ENCODE assay signal across 23 mouse cellular contexts in genomic region chr11:98463911-98464310, GRCm38 (mm10). TPM values are rescaled to one million over a fixed set of nuclear protein-coding genes. Genes with fewer than 3 reads are reported as not detected.
DNase-seq lines count a peak whose midpoint lies in the region; ATAC-seq and TF ChIP-seq lines count a peak whose summit lies in the region.
"Had no signal": no experiment of that assay in that cellular context is flagged by ENCODE, and none has a peak within 500 bp of the region (broad histone marks: within the 10 kb centered on the region; RNA-seq: fewer than 3 reads in every experiment).

No protein-coding gene starts in this region.

- TF ChIP-seq POLR2A in thymus, adult 2 months (IDR thresholded peaks at IDR 0.05; ENCODE audit: control insufficient read depth, extremely low read depth, insufficient read depth, low read length, poor library complexity), result 0 out of 2 replicates have a peak, but pooled peaks have one; percentile 17

- ATAC-seq in neural tube, embryonic 15.5 days (ENCODE audit: low FRiP score), result no peak
- no peak for ATAC-seq in forebrain, postnatal 0 days

- no peaks in the 10 kb centered on the region for H3K27me3 ChIP-seq in thymus, adult 2 months (ENCODE audit: control insufficient read depth, insufficient read depth, low read length)
- peaks cover 37% of the 10 kb centered on the region for H3K27me3 ChIP-seq in neural tube, embryonic 15.5 days (replicated peaks)
- peaks cover 12% of the 10 kb centered on the region; the same call in 1 of the 2 replicates for H3K27me3 ChIP-seq in forebrain, postnatal 0 days (ENCODE audit: insufficient read depth, low read length)

- H3K9ac ChIP-seq in neural tube, embryonic 15.5 days (replicated peaks), result no peak overlapping the region
- H3K9ac ChIP-seq in forebrain, postnatal 0 days, result no peak overlapping the region
- H3K9ac ChIP-seq: forebrain, embryonic 12.5 days; heart, embryonic 13.5 days; hindbrain, embryonic 15.5 days; stomach, embryonic 15.5 days had no signal

- no peak overlapping the region for H3K4me2 ChIP-seq in neural tube, embryonic 15.5 days
- H3K4me2 ChIP-seq in forebrain, postnatal 0 days (ENCODE audit: low read depth), result no peak overlapping the region
- H3K4me2 ChIP-seq: forebrain, embryonic 12.5 days; heart, embryonic 13.5 days; hindbrain, embryonic 15.5 days; stomach, embryonic 15.5 days had no signal

- peaks cover 20% of the 10 kb centered on the region for H3K36me3 ChIP-seq in thymus, adult 2 months (ENCODE audit: control insufficient read depth, insufficient read depth, low read length)
- no peaks in the 10 kb centered on the region for H3K36me3 ChIP-seq in neural tube, embryonic 15.5 days
- no peaks in the 10 kb centered on the region for H3K36me3 ChIP-seq in forebrain, postnatal 0 days (ENCODE audit: insufficient read depth)
- H3K36me3 ChIP-seq: forebrain, embryonic 12.5 days; G1E; heart, embryonic 13.5 days; hindbrain, embryonic 15.5 days; limb, embryonic 10.5 days; stomach, embryonic 15.5 days had no signal

- H3K4me1 ChIP-seq in thymus, adult 2 months (replicated peaks; ENCODE audit: control insufficient read depth, insufficient read depth, low read length), result peaks cover 75% of the 10 kb centered on the region
- no peaks in the 10 kb centered on the region for H3K4me1 ChIP-seq in neural tube, embryonic 15.5 days
- H3K4me1 ChIP-seq in forebrain, postnatal 0 days (ENCODE audit: insufficient read depth), result no peaks in the 10 kb centered on the region
- H3K4me1 ChIP-seq: forebrain, embryonic 12.5 days; heart, embryonic 13.5 days; hindbrain, embryonic 15.5 days; stomach, embryonic 15.5 days had no signal

- peak; percentile 30 to 51 for DNase-seq in spleen, postnatal 36 days (ENCODE audit: low spot score in 2 of 2)
- DNase-seq in spleen, postnatal 10 days (ENCODE audit: low spot score in 2 of 2), result no peak
- peak; percentile 79 for DNase-seq in induced T-regulatory cell, adult 2 months (ENCODE audit: low read depth)
- DNase-seq in thymus, adult 2 months, result peak; percentile 61
- no peak for DNase-seq in adrenal gland, adult 18-20 months (ENCODE audit: low spot score in 2 of 2)
- DNase-seq in forebrain, postnatal 0 days, result no peak
- DNase-seq in kidney, postnatal 10 days, result no peak
- DNase-seq: cerebellum, adult 9-10 months; kidney, adult 2 months; kidney, postnatal 14 days; lung, adult 18-20 months; right cerebral cortex, postnatal 4 days had no signal

- no peaks in the 10 kb centered on the region for H3K9me3 ChIP-seq in neural tube, embryonic 15.5 days (replicated peaks)
- H3K9me3 ChIP-seq in forebrain, postnatal 0 days (ENCODE audit: low read length), result no peaks in the 10 kb centered on the region
- H3K9me3 ChIP-seq: forebrain, embryonic 12.5 days; G1E; heart, embryonic 13.5 days; hindbrain, embryonic 15.5 days; limb, embryonic 10.5 days; stomach, embryonic 15.5 days had no signal

- peak overlapping the region; percentile 80 for H3K27ac ChIP-seq in thymus, adult 2 months (ENCODE audit: control insufficient read depth, insufficient read depth, low read length)
- no peak overlapping the region for H3K27ac ChIP-seq in neural tube, embryonic 15.5 days (replicated peaks)
- no peak overlapping the region for H3K27ac ChIP-seq in forebrain, postnatal 0 days (ENCODE audit: low read depth, low read length)
- H3K27ac ChIP-seq: forebrain, embryonic 12.5 days; heart, embryonic 13.5 days; hindbrain, embryonic 15.5 days; limb, embryonic 10.5 days; stomach, embryonic 15.5 days had no signal

- WGBS in thymus, adult 2 months, result 17% methylated on average over 9 of the region's 9 CpGs
- 92% methylated on average over 9 of the region's 9 CpGs for WGBS in neural tube, embryonic 15.5 days
- 84% methylated on average over 9 of the region's 9 CpGs for WGBS in forebrain, postnatal 0 days

- no peak overlapping the region for H3K4me3 ChIP-seq in thymus, adult 2 months (ENCODE audit: control insufficient read depth, insufficient read depth, low read length)
- H3K4me3 ChIP-seq in neural tube, embryonic 15.5 days (replicated peaks), result no peak overlapping the region
- H3K4me3 ChIP-seq in forebrain, postnatal 0 days (ENCODE audit: low read depth, low read length), result no peak overlapping the region
- H3K4me3 ChIP-seq: forebrain, embryonic 12.5 days; heart, embryonic 13.5 days; hindbrain, embryonic 15.5 days; limb, embryonic 10.5 days; stomach, embryonic 15.5 days had no signal

- TF ChIP-seq CTCF in thymus, adult 2 months (IDR thresholded peaks at IDR 0.05; ENCODE audit: borderline replicate concordance, control insufficient read depth, extremely low read depth, insufficient read depth, low read length, poor library complexity), result 0 out of 2 replicates have a peak, but pooled peaks have one; percentile 3
- TF ChIP-seq CTCF in forebrain, postnatal 0 days (IDR thresholded peaks at IDR 0.05; ENCODE audit: low read depth), result no peak

RNA-seq across cellular contexts. Expression of gene Grb7, which starts 17.7 kb away (rescaled TPM):
- polyA plus RNA-seq in thymus, adult 2 months (2012; rRNA removed), result 6.7 and 6.8 TPM in 2 replicates
- total RNA-seq in adrenal gland, adult 18-20 months (2021), result under 1 TPM; 0.30 to 0.61 TPM
- polyA plus RNA-seq in neural tube, embryonic 15.5 days (2015; fragmentation: Nextera tagmentation; extraction: Ambion mirVana), result 1.1 and 8.3 TPM in 2 replicates
- total RNA-seq in forebrain, postnatal 0 days (2014; rRNA removed), result 1.2 and 2.1 TPM in 2 replicates
- 0.88 and 1.3 TPM in 2 replicates for polyA plus RNA-seq in forebrain, postnatal 0 days (2015; fragmentation: Nextera tagmentation; extraction: Ambion mirVana)
- total RNA-seq: common myeloid progenitor, adult 5-6 weeks; G1E; granulocyte monocyte progenitor cell, adult 5-6 weeks; heart, postnatal 25 days had no signal
- polyA plus RNA-seq: G1E had no signal

RNA-seq across cellular contexts. Expression of gene Mien1, which starts 25.1 kb away (rescaled TPM):
- 70.5 and 96.7 TPM in 2 replicates for polyA plus RNA-seq in thymus, adult 2 months (2012; rRNA removed)
- 10 to 100 TPM; 89.5 to 94.5 TPM for total RNA-seq in adrenal gland, adult 18-20 months (2021)
- 243 and 278 TPM in 2 replicates for polyA plus RNA-seq in neural tube, embryonic 15.5 days (2015; fragmentation: Nextera tagmentation; extraction: Ambion mirVana)
- total RNA-seq in forebrain, postnatal 0 days (2014; rRNA removed), result 73.1 and 105 TPM in 2 replicates
- 272 and 326 TPM in 2 replicates for polyA plus RNA-seq in forebrain, postnatal 0 days (2015; fragmentation: Nextera tagmentation; extraction: Ambion mirVana)

RNA-seq across cellular contexts. Expression of gene Erbb2, which starts 51.6 kb away (rescaled TPM):
- 6.0 and 6.6 TPM in 2 replicates for polyA plus RNA-seq in thymus, adult 2 months (2012; rRNA removed)
- total RNA-seq in adrenal gland, adult 18-20 months (2021), result 1 to 10 TPM; 2.5 to 3.4 TPM
- polyA plus RNA-seq in neural tube, embryonic 15.5 days (2015; fragmentation: Nextera tagmentation; extraction: Ambion mirVana), result 7.3 and 9.4 TPM in 2 replicates
- total RNA-seq in forebrain, postnatal 0 days (2014; rRNA removed), result 3.8 and 4.9 TPM in 2 replicates
- 2.4 and 3.7 TPM in 2 replicates for polyA plus RNA-seq in forebrain, postnatal 0 days (2015; fragmentation: Nextera tagmentation; extraction: Ambion mirVana)
- total RNA-seq: common myeloid progenitor, adult 5-6 weeks; granulocyte monocyte progenitor cell, adult 5-6 weeks; megakaryocyte-erythroid progenitor cell, adult 5-6 weeks had no signal
- polyA plus RNA-seq: G1E had no signal

Comparison
In these comparisons a context has a peak if more than half of its experiments do, and no peak if none do; other contexts are left out.
1. DNase-seq: peak in spleen, postnatal 36 days (2 of 2), induced T-regulatory cell, adult 2 months (single experiment) and thymus, adult 2 months (single experiment); none in spleen, postnatal 10 days (0 of 2), adrenal gland, adult 18-20 months (0 of 2), forebrain, postnatal 0 days (single experiment) and kidney, postnatal 10 days (single experiment).